ENCODE assay signal across 32 mouse cellular contexts in genomic region chr1:177713635-177714396, GRCm38 (mm10). TPM values are rescaled to one million over a fixed set of nuclear protein-coding genes. Genes with fewer than 3 reads are reported as not detected.
DNase-seq lines count a peak whose midpoint lies in the region; ATAC-seq and TF ChIP-seq lines count a peak whose summit lies in the region.
"Had no signal": no experiment of that assay in that cellular context is flagged by ENCODE, and none has a peak within 500 bp of the region (broad histone marks: within the 10 kb centered on the region; RNA-seq: fewer than 3 reads in every experiment).

No protein-coding gene starts in this region.

- no peak for ATAC-seq in liver, embryonic 12.5 days
- peak; percentile 64 for ATAC-seq in intestine, embryonic 16.5 days
- ATAC-seq: hindbrain, embryonic 16.5 days; midbrain, embryonic 16.5 days had no signal

- no peaks in the 10 kb centered on the region for H3K79me2 ChIP-seq in liver, adult 2 months (ENCODE audit: control insufficient read depth, insufficient read depth, low read length)
- H3K79me2 ChIP-seq in myocyte (ENCODE audit: control insufficient read depth, insufficient read depth): no peaks in the 10 kb centered on the region

- no peak overlapping the region for H3K9ac ChIP-seq in liver, adult 2 months (ENCODE audit: low read depth, low read length)
- H3K9ac ChIP-seq in liver, embryonic 12.5 days: no peak overlapping the region
- H3K9ac ChIP-seq in intestine, embryonic 16.5 days (ENCODE audit: low read depth, low read length): no peak overlapping the region
- H3K9ac ChIP-seq: embryonic facial prominence, embryonic 12.5 days; kidney, embryonic 15.5 days; liver, embryonic 13.5 days; lung, embryonic 14.5 days had no signal

- no peaks in the 10 kb centered on the region for H3K36me3 ChIP-seq in liver, adult 2 months (ENCODE audit: control insufficient read depth, insufficient read depth, low read length)
- H3K36me3 ChIP-seq in liver, embryonic 12.5 days: no peaks in the 10 kb centered on the region
- no peaks in the 10 kb centered on the region for H3K36me3 ChIP-seq in intestine, embryonic 16.5 days (ENCODE audit: control insufficient read depth, insufficient read depth, low read length)
- no peaks in the 10 kb centered on the region for H3K36me3 ChIP-seq in myocyte (ENCODE audit: control insufficient read depth, insufficient read depth)
- H3K36me3 ChIP-seq: embryonic facial prominence, embryonic 12.5 days; hindbrain, embryonic 10.5 days; kidney, embryonic 15.5 days; liver, embryonic 13.5 days; midbrain, embryonic 10.5 days had no signal

- H3K4me3 ChIP-seq in liver, adult 2 months (ENCODE audit: insufficient read depth, low read depth, low read length): no peak overlapping the region
- no peak overlapping the region for H3K4me3 ChIP-seq in liver, embryonic 12.5 days
- H3K4me3 ChIP-seq in intestine, embryonic 16.5 days (ENCODE audit: low read length): no peak overlapping the region
- H3K4me3 ChIP-seq in myocyte: no peak overlapping the region
- no peak overlapping the region for H3K4me3 ChIP-seq in gastrocnemius, adult 2 months
- H3K4me3 ChIP-seq: embryonic facial prominence, embryonic 12.5 days; hindbrain, embryonic 10.5 days; kidney, embryonic 15.5 days; liver, embryonic 13.5 days; midbrain, embryonic 10.5 days had no signal

- 74% methylated on average over 3 of the region's 3 CpGs for WGBS in liver, adult 2 months
- 56% methylated on average over 3 of the region's 3 CpGs for WGBS in liver, embryonic 12.5 days (ENCODE audit: insufficient replicate concordance)
- WGBS in intestine, embryonic 16.5 days: 61% methylated on average over 3 of the region's 3 CpGs

- intact Hi-C loops in gastrocnemius, adult 2 months (cut with DNase I): no loop called here

- H3K27me3 ChIP-seq in liver, adult 2 months (ENCODE audit: control insufficient read depth, insufficient read depth, low read length): no peaks in the 10 kb centered on the region
- no peaks in the 10 kb centered on the region for H3K27me3 ChIP-seq in liver, embryonic 12.5 days (replicated peaks)
- H3K27me3 ChIP-seq in intestine, embryonic 16.5 days (replicated peaks; ENCODE audit: control insufficient read depth, insufficient read depth, low read length): no peaks in the 10 kb centered on the region
- no peaks in the 10 kb centered on the region for H3K27me3 ChIP-seq in myocyte (ENCODE audit: control insufficient read depth, insufficient read depth, insufficient read length)
- H3K27me3 ChIP-seq: CH12.LX; embryonic facial prominence, embryonic 12.5 days; kidney, embryonic 15.5 days; liver, embryonic 13.5 days had no signal

- DNase-seq in liver, adult 2 months (ENCODE audit: extremely low read depth, low read depth, low spot score): peak; percentile 12
- DNase-seq in R1 (ENCODE audit: low read depth, low spot score): peak; percentile 67
- no peak for DNase-seq in gastrocnemius, adult 2 months
- no peak for DNase-seq in gastrocnemius, adult 18-20 months (ENCODE audit: low spot score)
- no peak for DNase-seq in thymus, postnatal 0 days (ENCODE audit: low spot score)
- DNase-seq: B cell, adult 2 months; cerebellum, postnatal 14 days; kidney, adult 11 months; kidney, postnatal 36 days; layer of hippocampus, postnatal 36 days; liver, embryonic 13.5 days; lung, embryonic 14.5 days; lung, postnatal 36 days had no signal

- H3ac ChIP-seq in myocyte (ENCODE audit: control insufficient read depth, insufficient read length): no peak overlapping the region

- no peak overlapping the region for H3K27ac ChIP-seq in liver, adult 2 months (replicated peaks; ENCODE audit: insufficient read depth, low read depth, low read length)
- no peak overlapping the region for H3K27ac ChIP-seq in liver, embryonic 12.5 days
- H3K27ac ChIP-seq in intestine, embryonic 16.5 days (ENCODE audit: low read length): no peak overlapping the region
- H3K27ac ChIP-seq in gastrocnemius, adult 2 months: no peak overlapping the region
- H3K27ac ChIP-seq: embryonic facial prominence, embryonic 12.5 days; hindbrain, embryonic 10.5 days; kidney, embryonic 15.5 days; liver, embryonic 13.5 days; midbrain, embryonic 10.5 days had no signal

- H3K4me1 ChIP-seq in liver, adult 2 months (ENCODE audit: control insufficient read depth, insufficient read depth, low read length): peaks cover 12% of the 10 kb centered on the region
- peaks cover 22% of the 10 kb centered on the region for H3K4me1 ChIP-seq in liver, embryonic 12.5 days
- no peaks in the 10 kb centered on the region for H3K4me1 ChIP-seq in intestine, embryonic 16.5 days (ENCODE audit: control insufficient read depth, insufficient read depth, low read length)
- H3K4me1 ChIP-seq: kidney, embryonic 15.5 days had no signal

- no peak for TF ChIP-seq POLR2A in liver, adult 2 months (IDR thresholded peaks at IDR 0.05; ENCODE audit: extremely low read depth, insufficient read depth, low read length)
- no peak for TF ChIP-seq POLR2A in myocyte (IDR thresholded peaks at IDR 0.05; ENCODE audit: insufficient read length, low read depth)

- no peak for TF ChIP-seq CTCF in liver, adult 2 months (IDR thresholded peaks at IDR 0.05; ENCODE audit: low read depth, low read length)
- TF ChIP-seq CTCF in gastrocnemius, adult 2 months (IDR thresholded peaks at IDR 0.05): no peak

- H3K9me3 ChIP-seq in liver, embryonic 12.5 days (replicated peaks): no peaks in the 10 kb centered on the region
- H3K9me3 ChIP-seq in intestine, embryonic 16.5 days (ENCODE audit: control insufficient read depth, low read length): no peaks in the 10 kb centered on the region
- H3K9me3 ChIP-seq: kidney, embryonic 15.5 days had no signal

- no peak overlapping the region for H3K4me2 ChIP-seq in liver, embryonic 12.5 days
- H3K4me2 ChIP-seq in intestine, embryonic 16.5 days (ENCODE audit: low read depth, low read length): no peak overlapping the region
- H3K4me2 ChIP-seq in myocyte (ENCODE audit: low read depth): no peak overlapping the region
- H3K4me2 ChIP-seq: embryonic facial prominence, embryonic 12.5 days; heart, embryonic 11.5 days; kidney, embryonic 15.5 days; liver, embryonic 13.5 days; lung, embryonic 14.5 days had no signal

TF ChIP-seq in myocyte, 11 proteins besides CTCF, POLR2A, EP300 and RAD21:
- no peak for TF ChIP-seq REST (IDR thresholded peaks at IDR 0.05; ENCODE audit: insufficient read depth, insufficient read length)
- 0 out of 2 replicates have a peak, but pooled peaks have one; percentile 44 for TF ChIP-seq CEBPB (IDR thresholded peaks at IDR 0.05; ENCODE audit: insufficient read depth, poor library complexity, severe bottlenecking)
- TF ChIP-seq MYOG (IDR thresholded peaks at IDR 0.05; ENCODE audit: control insufficient read depth in 1 of 3, insufficient read depth in 1 of 3, insufficient read length in 2 of 3, low read depth in 2 of 3): no peak

RNA-seq across cellular contexts. Expression of gene 1700016C15Rik, which starts 15.8 kb away (rescaled TPM):
- total RNA-seq in liver, adult 2 months (2014; rRNA removed): not detected in 2 replicates
- polyA plus RNA-seq in liver, adult 2 months (2012; rRNA removed): not detected in 2 replicates
- not detected in 2 replicates for polyA plus RNA-seq in liver, embryonic 12.5 days (2016; fragmentation: Nextera tagmentation; extraction: Ambion mirVana)
- not detected in 2 replicates for polyA plus RNA-seq in intestine, embryonic 16.5 days (2015; fragmentation: Nextera tagmentation; extraction: Ambion mirVana)
- polyA plus RNA-seq in myocyte (2012; fragmentation: generic; extraction: Trizol): not detected
- total RNA-seq in gastrocnemius, adult 2 months (2021): not detected
- under 1 TPM in 1 of 2 experiments, not detected in 1; 0.32 TPM for total RNA-seq in gastrocnemius, adult 18-20 months (2021)
- polyA plus RNA-seq in thymus, postnatal 0 days (2015; fragmentation: Nextera tagmentation; extraction: Ambion mirVana): 0.28 and 0.49 TPM in 2 replicates
- total RNA-seq: adrenal gland, postnatal 4 days; CH12.LX; gastrocnemius, adult 8-10 months; layer of hippocampus, adult 8-10 months; layer of hippocampus, postnatal 36 days; left cerebral cortex, postnatal 10 days had no signal
- polyA plus RNA-seq: embryonic facial prominence, embryonic 12.5 days; forebrain, embryonic 11.5 days; heart, embryonic 11.5 days; heart, postnatal 0 days; hindbrain, embryonic 10.5 days; hindbrain, embryonic 16.5 days; limb, embryonic 11.5 days; liver, embryonic 13.5 days; lung, embryonic 14.5 days; midbrain, embryonic 10.5 days; midbrain, embryonic 16.5 days; neural tube, embryonic 11.5 days had no signal

Comparison
In these comparisons a context has a peak if more than half of its experiments do, and no peak if none do; other contexts are left out.
1. DNase-seq: peak in liver, adult 2 months (single experiment) and R1 (single experiment); none in gastrocnemius, adult 2 months (single experiment), gastrocnemius, adult 18-20 months (single experiment) and thymus, postnatal 0 days (single experiment).